Comparison of ENCODE assay signal across 15 mouse cellular contexts in genomic region chr2:83668052-83668451, GRCm38 (mm10).
"Had no signal": no experiment of that assay in that cellular context is flagged by ENCODE, and none has a peak within 500 bp of the region (broad histone marks: within the 10 kb centered on the region; RNA-seq: fewer than 3 reads in every experiment).

No protein-coding gene starts in this region.

- H3K4me2 ChIP-seq: neural tube, embryonic 15.5 days; stomach, embryonic 15.5 days had no signal

- H3K27ac ChIP-seq: neural tube, embryonic 15.5 days; stomach, embryonic 15.5 days; stomach, postnatal 0 days had no signal

- H3K4me1 ChIP-seq: neural tube, embryonic 15.5 days; stomach, embryonic 15.5 days had no signal

- H3K4me3 ChIP-seq: neural tube, embryonic 15.5 days; stomach, embryonic 15.5 days had no signal

- H3K9ac ChIP-seq: neural tube, embryonic 15.5 days; stomach, embryonic 15.5 days had no signal

- H3K27me3 ChIP-seq: neural tube, embryonic 15.5 days; stomach, embryonic 15.5 days had no signal

- H3K9me3 ChIP-seq: neural tube, embryonic 15.5 days; stomach, embryonic 15.5 days had no signal

- DNase-seq: retina, postnatal 1 day; right cerebral cortex, adult 18-20 months; right cerebral cortex, postnatal 14 days; right cerebral cortex, postnatal 25 days; right cerebral cortex, postnatal 4 days; spleen, adult 18-20 months; thymus, adult 18-20 months; thymus, adult 2 months; thymus, postnatal 14 days; thymus, postnatal 25 days; thymus, postnatal 36 days; thymus, postnatal 4 days had no signal

- H3K36me3 ChIP-seq: stomach, embryonic 15.5 days had no signal
